Mouse (Mus musculus): ENCODE measurements at regions not wholly inside any gene's neighbourhood (a gene's known extent, or its start where the extent isn't known, plus 50 kb on each side); places are given as distances from the start of the nearest gene placed in this dataset.

- no peak overlapping the region for H3K27ac ChIP-seq (ENCODE audit: low read length)
- H3K9ac ChIP-seq (ENCODE audit: low read length): no peak overlapping the region
- WGBS: 95% methylated on average over 1 of the region's 1 CpGs
- no peak overlapping the region for H3K4me3 ChIP-seq (replicated peaks; ENCODE audit: low read length)
- H3K27me3 ChIP-seq (ENCODE audit: control insufficient read depth, insufficient read depth, low read length): no peaks in the 10 kb centered on the region
- peaks cover 11% of the 10 kb centered on the region for H3K4me1 ChIP-seq (ENCODE audit: control insufficient read depth, insufficient read depth, low read length)
- H3K36me3 ChIP-seq (ENCODE audit: control insufficient read depth, insufficient read depth, low read length): no peaks in the 10 kb centered on the region
- no peak for ATAC-seq (ENCODE audit: insufficient read depth, low FRiP score)
- H3K9me3 ChIP-seq (replicated peaks; ENCODE audit: control insufficient read depth, low read length): no peaks in the 10 kb centered on the region
- H3K4me2 ChIP-seq (ENCODE audit: low read depth, low read length): no peak overlapping the region
Observed at GRCm38 (mm10) chr4:105945921-105946320, 156.3 kb downstream of the Gm12728 start.

- Histone ChIP-seq H3K36me3 (ENCODE audit: control insufficient read depth, insufficient read depth, low read length) (no peaks in the 10 kb centered on the region), H3K4me3 (replicated peaks; ENCODE audit: low read length) (no peak overlapping the region), H3K4me2 (ENCODE audit: low read depth, low read length) (no peak overlapping the region), H3K4me1 (ENCODE audit: control insufficient read depth, insufficient read depth, low read length) (peaks cover 11% of the 10 kb centered on the region), H3K27ac (ENCODE audit: low read length) (no peak overlapping the region), H3K9ac (ENCODE audit: low read length) (no peak overlapping the region), H3K27me3 (ENCODE audit: control insufficient read depth, insufficient read depth, low read length) (no peaks in the 10 kb centered on the region), H3K9me3 (replicated peaks; ENCODE audit: control insufficient read depth, low read length) (no peaks in the 10 kb centered on the region)
- WGBS: 77% methylated on average over 5 of the region's 5 CpGs
- ATAC-seq (ENCODE audit: insufficient read depth, low FRiP score): no peak
Observed at GRCm38 (mm10) chr4:105948326-105948725, 158.7 kb downstream of the Gm12728 start.

- Histone ChIP-seq H3K4me2 (ENCODE audit: low read depth, low read length) (no peak overlapping the region), H3K4me3 (replicated peaks; ENCODE audit: low read length) (no peak overlapping the region), H3K27me3 (ENCODE audit: control insufficient read depth, insufficient read depth, low read length) (no peaks in the 10 kb centered on the region), H3K9me3 (replicated peaks; ENCODE audit: control insufficient read depth, low read length) (no peaks in the 10 kb centered on the region), H3K36me3 (ENCODE audit: control insufficient read depth, insufficient read depth, low read length) (no peaks in the 10 kb centered on the region), H3K27ac (ENCODE audit: low read length) (no peak overlapping the region), H3K4me1 (ENCODE audit: control insufficient read depth, insufficient read depth, low read length) (no peaks in the 10 kb centered on the region), H3K9ac (ENCODE audit: low read length) (no peak overlapping the region)
- 72% methylated on average over 3 of the region's 3 CpGs for WGBS
- ATAC-seq (ENCODE audit: insufficient read depth, low FRiP score): no peak
Observed at GRCm38 (mm10) chr4:105952406-105952805, 162.7 kb downstream of the Gm12728 start.

GRCm38 (mm10) chr4:105956516-105956915, 166.8 kb downstream of the Gm12728 start:
- no peak for ATAC-seq (ENCODE audit: insufficient read depth, low FRiP score)
- H3K4me2 ChIP-seq (ENCODE audit: low read depth, low read length): no peak overlapping the region
- H3K9ac ChIP-seq (ENCODE audit: low read length): no peak overlapping the region
- H3K27ac ChIP-seq (ENCODE audit: low read length): no peak overlapping the region
- no peaks in the 10 kb centered on the region for H3K4me1 ChIP-seq (ENCODE audit: control insufficient read depth, insufficient read depth, low read length)
- H3K4me3 ChIP-seq (replicated peaks; ENCODE audit: low read length): no peak overlapping the region
- 60% methylated on average over 2 of the region's 2 CpGs for WGBS
- H3K27me3 ChIP-seq (ENCODE audit: control insufficient read depth, insufficient read depth, low read length): no peaks in the 10 kb centered on the region
- no peaks in the 10 kb centered on the region for H3K36me3 ChIP-seq (ENCODE audit: control insufficient read depth, insufficient read depth, low read length)
- H3K9me3 ChIP-seq (replicated peaks; ENCODE audit: control insufficient read depth, low read length): no peaks in the 10 kb centered on the region

- Histone ChIP-seq H3K4me2 (ENCODE audit: low read depth, low read length) (no peak overlapping the region), H3K9me3 (replicated peaks; ENCODE audit: control insufficient read depth, low read length) (no peaks in the 10 kb centered on the region), H3K36me3 (ENCODE audit: control insufficient read depth, insufficient read depth, low read length) (no peaks in the 10 kb centered on the region), H3K27me3 (ENCODE audit: control insufficient read depth, insufficient read depth, low read length) (no peaks in the 10 kb centered on the region), H3K9ac (ENCODE audit: low read length) (no peak overlapping the region), H3K27ac (ENCODE audit: low read length) (no peak overlapping the region), H3K4me3 (replicated peaks; ENCODE audit: low read length) (no peak overlapping the region), H3K4me1 (ENCODE audit: control insufficient read depth, insufficient read depth, low read length) (no peaks in the 10 kb centered on the region)
- ATAC-seq (ENCODE audit: insufficient read depth, low FRiP score): no peak
- whole genome bisulfite sequencing: 55% methylated on average over 5 of the region's 5 CpGs
Observed at GRCm38 (mm10) chr4:105958331-105958730, 168.7 kb downstream of the Gm12728 start.

GRCm38 (mm10) chr4:105961686-105962360, 172.2 kb downstream of the Gm12728 start:
- Histone ChIP-seq H3K9me3 (replicated peaks; ENCODE audit: control insufficient read depth, low read length) (no peaks in the 10 kb centered on the region), H3K4me3 (replicated peaks; ENCODE audit: low read length) (no peak overlapping the region), H3K4me1 (ENCODE audit: control insufficient read depth, insufficient read depth, low read length) (no peaks in the 10 kb centered on the region), H3K4me2 (ENCODE audit: low read depth, low read length) (no peak overlapping the region), H3K36me3 (ENCODE audit: control insufficient read depth, insufficient read depth, low read length) (no peaks in the 10 kb centered on the region), H3K27ac (ENCODE audit: low read length) (peak overlapping the region; percentile 54; the same call in 1 of the 2 replicates), H3K27me3 (ENCODE audit: control insufficient read depth, insufficient read depth, low read length) (no peaks in the 10 kb centered on the region), H3K9ac (ENCODE audit: low read length) (no peak overlapping the region)
- no peak for ATAC-seq (ENCODE audit: insufficient read depth, low FRiP score)
- WGBS: 59% methylated on average over 8 of the region's 8 CpGs

- no peak for ATAC-seq (ENCODE audit: insufficient read depth, low FRiP score)
- no peak overlapping the region for H3K4me3 ChIP-seq (replicated peaks; ENCODE audit: low read length)
- H3K27ac ChIP-seq (ENCODE audit: low read length): peak overlapping the region; percentile 54; the same call in 1 of the 2 replicates
- no peak overlapping the region for H3K4me2 ChIP-seq (ENCODE audit: low read depth, low read length)
- H3K9me3 ChIP-seq (replicated peaks; ENCODE audit: control insufficient read depth, low read length): no peaks in the 10 kb centered on the region
- H3K4me1 ChIP-seq (ENCODE audit: control insufficient read depth, insufficient read depth, low read length): no peaks in the 10 kb centered on the region
- H3K9ac ChIP-seq (ENCODE audit: low read length): no peak overlapping the region
- no peaks in the 10 kb centered on the region for H3K27me3 ChIP-seq (ENCODE audit: control insufficient read depth, insufficient read depth, low read length)
- no peaks in the 10 kb centered on the region for H3K36me3 ChIP-seq (ENCODE audit: control insufficient read depth, insufficient read depth, low read length)
- 58% methylated on average over 7 of the region's 7 CpGs for WGBS
Observed at GRCm38 (mm10) chr4:105962542-105962941, 172.9 kb downstream of the Gm12728 start.

- H3K9ac ChIP-seq (ENCODE audit: low read length): no peak overlapping the region
- 25% methylated on average over 4 of the region's 4 CpGs for WGBS
- H3K4me1 ChIP-seq (ENCODE audit: control insufficient read depth, insufficient read depth, low read length): peaks cover 5% of the 10 kb centered on the region; the same call in 1 of the 2 replicates
- no peaks in the 10 kb centered on the region for H3K27me3 ChIP-seq (ENCODE audit: control insufficient read depth, insufficient read depth, low read length)
- ATAC-seq (ENCODE audit: insufficient read depth, low FRiP score): peak; percentile 44; the same call in 1 of the 2 replicates
- H3K36me3 ChIP-seq (ENCODE audit: control insufficient read depth, insufficient read depth, low read length): no peaks in the 10 kb centered on the region
- H3K27ac ChIP-seq (ENCODE audit: low read length): no peak overlapping the region
- H3K4me2 ChIP-seq (ENCODE audit: low read depth, low read length): no peak overlapping the region
- H3K9me3 ChIP-seq (replicated peaks; ENCODE audit: control insufficient read depth, low read length): no peaks in the 10 kb centered on the region
- H3K4me3 ChIP-seq (replicated peaks; ENCODE audit: low read length): no peak overlapping the region
Observed at GRCm38 (mm10) chr4:105968324-105968723, 178.7 kb downstream of the Gm12728 start.

- no peak overlapping the region for H3K4me3 ChIP-seq (replicated peaks; ENCODE audit: low read length)
- WGBS: 40% methylated on average over 2 of the region's 2 CpGs
- H3K27me3 ChIP-seq (ENCODE audit: control insufficient read depth, insufficient read depth, low read length): no peaks in the 10 kb centered on the region
- peak overlapping the region; percentile 31; the same call in 1 of the 2 replicates for H3K27ac ChIP-seq (ENCODE audit: low read length)
- H3K9me3 ChIP-seq (replicated peaks; ENCODE audit: control insufficient read depth, low read length): no peaks in the 10 kb centered on the region
- peaks cover 5% of the 10 kb centered on the region; the same call in 1 of the 2 replicates for H3K4me1 ChIP-seq (ENCODE audit: control insufficient read depth, insufficient read depth, low read length)
- H3K36me3 ChIP-seq (ENCODE audit: control insufficient read depth, insufficient read depth, low read length): no peaks in the 10 kb centered on the region
- H3K4me2 ChIP-seq (ENCODE audit: low read depth, low read length): no peak overlapping the region
- ATAC-seq (ENCODE audit: insufficient read depth, low FRiP score): no peak
- no peak overlapping the region for H3K9ac ChIP-seq (ENCODE audit: low read length)
Observed at GRCm38 (mm10) chr4:105969628-105970027, 180.0 kb downstream of the Gm12728 start.
